8 mouse cellular contexts compared by ENCODE assay signal in genomic region chr5:124352141-124352920, GRCm38 (mm10). TPM values are rescaled to one million over a fixed set of nuclear protein-coding genes. Genes with fewer than 3 reads are reported as not detected.
DNase-seq lines count a peak whose midpoint lies in the region; ATAC-seq and TF ChIP-seq lines count a peak whose summit lies in the region.

No protein-coding gene starts in this region.

- no peaks in the 10 kb centered on the region for H3K27me3 ChIP-seq in embryonic facial prominence, embryonic 12.5 days
- H3K27me3 ChIP-seq in heart, adult 2 months (ENCODE audit: control insufficient read depth, insufficient read depth, low read length), result no peaks in the 10 kb centered on the region
- H3K27me3 ChIP-seq in limb, embryonic 14.5 days (ENCODE audit: control insufficient read depth, insufficient read depth, low read length), result no peaks in the 10 kb centered on the region
- no peaks in the 10 kb centered on the region for H3K27me3 ChIP-seq in midbrain, embryonic 16.5 days (ENCODE audit: control insufficient read depth, insufficient read depth, low read depth, low read length)

- peak; percentile 56; the same call in 1 of the 2 replicates for TF ChIP-seq POLR2A in heart, adult 2 months (IDR thresholded peaks at IDR 0.05; ENCODE audit: insufficient read depth, low read depth, low read length)
- peak; percentile 70; the same call in 1 of the 2 replicates for TF ChIP-seq POLR2A in limb, embryonic 14.5 days (IDR thresholded peaks at IDR 0.05; ENCODE audit: borderline replicate concordance, extremely low read depth, insufficient read depth, insufficient read length)

- peak overlapping the region; percentile 100 for H3K9ac ChIP-seq in embryonic facial prominence, embryonic 12.5 days
- peak overlapping the region; percentile 99 for H3K9ac ChIP-seq in heart, adult 2 months (ENCODE audit: low read depth, low read length)
- peak overlapping the region; percentile 100 for H3K9ac ChIP-seq in limb, embryonic 14.5 days (ENCODE audit: low read depth, low read length, severe bottlenecking)
- H3K9ac ChIP-seq in midbrain, embryonic 16.5 days (ENCODE audit: low read depth, low read length), result peak overlapping the region; percentile 90

- peak; percentile 77 for DNase-seq in layer of hippocampus, adult 11-12 months (ENCODE audit: low spot score)
- no peak for DNase-seq in layer of hippocampus, adult 9-10 months (ENCODE audit: low spot score)
- peak; percentile 78 to 86 for DNase-seq in heart, adult 2 months
- peak; percentile 55 for DNase-seq in kidney, adult 18-20 months
- DNase-seq in limb, embryonic 14.5 days (ENCODE audit: low spot score), result peak; percentile 88
- DNase-seq in spleen, postnatal 10 days (ENCODE audit: low spot score in 2 of 2), result peak; percentile 44 to 66

- peaks cover 23% of the 10 kb centered on the region for H3K4me1 ChIP-seq in embryonic facial prominence, embryonic 12.5 days
- peaks cover 12% of the 10 kb centered on the region for H3K4me1 ChIP-seq in heart, adult 2 months (ENCODE audit: control insufficient read depth, insufficient read depth, low read length)
- peaks cover 18% of the 10 kb centered on the region for H3K4me1 ChIP-seq in limb, embryonic 14.5 days (ENCODE audit: control insufficient read depth, insufficient read depth, low read length)
- H3K4me1 ChIP-seq in midbrain, embryonic 16.5 days (ENCODE audit: control insufficient read depth, insufficient read depth, low read length), result peaks cover 36% of the 10 kb centered on the region

- H3K27ac ChIP-seq in embryonic facial prominence, embryonic 12.5 days, result peak overlapping the region; percentile 99
- peak overlapping the region; percentile 79 for H3K27ac ChIP-seq in heart, adult 2 months
- H3K27ac ChIP-seq in limb, embryonic 14.5 days (replicated peaks; ENCODE audit: low read depth, low read length), result peak overlapping the region; percentile 98
- peak overlapping the region; percentile 94 for H3K27ac ChIP-seq in midbrain, embryonic 16.5 days (ENCODE audit: low read length)

- WGBS in embryonic facial prominence, embryonic 12.5 days, result under 1% methylated on average over 29 of the region's 30 CpGs
- under 1% methylated on average over 30 of the region's 30 CpGs for WGBS in heart, adult 2 months
- under 1% methylated on average over 25 of the region's 30 CpGs for WGBS in limb, embryonic 14.5 days
- WGBS in midbrain, embryonic 16.5 days, result 1% methylated on average over 28 of the region's 30 CpGs

- peaks cover 29% of the 10 kb centered on the region for H3K36me3 ChIP-seq in embryonic facial prominence, embryonic 12.5 days
- no peaks in the 10 kb centered on the region for H3K36me3 ChIP-seq in heart, adult 2 months (ENCODE audit: control insufficient read depth, insufficient read depth, low read length)
- H3K36me3 ChIP-seq in limb, embryonic 14.5 days (ENCODE audit: control insufficient read depth, insufficient read depth, low read length), result peaks cover 20% of the 10 kb centered on the region
- 0 out of 2 replicates have a peak, but pooled peaks cover 5% of the 10 kb centered on the region for H3K36me3 ChIP-seq in midbrain, embryonic 16.5 days (ENCODE audit: control insufficient read depth, insufficient read depth, low read length)

- peak; percentile 58 for TF ChIP-seq CTCF in heart, adult 2 months (IDR thresholded peaks at IDR 0.05)

- intact Hi-C loops in heart, adult 2 months (cut with DNase I), result loop anchor here (2.0 kb wide), 1 partner anchor 26 kb away; the partner anchor contains the start of gene Mphosph9

- H3K9me3 ChIP-seq in embryonic facial prominence, embryonic 12.5 days, result no peaks in the 10 kb centered on the region
- H3K9me3 ChIP-seq in limb, embryonic 14.5 days (ENCODE audit: control insufficient read depth, low read length), result no peaks in the 10 kb centered on the region
- H3K9me3 ChIP-seq in midbrain, embryonic 16.5 days (replicated peaks; ENCODE audit: control insufficient read depth, low read length, poor library complexity, severe bottlenecking), result no peaks in the 10 kb centered on the region

- no peak for TF ChIP-seq EP300 in heart, adult 2 months (IDR thresholded peaks at IDR 0.05; ENCODE audit: insufficient read depth, low read depth, low read length)

- H3K4me2 ChIP-seq in embryonic facial prominence, embryonic 12.5 days (replicated peaks), result peak overlapping the region; percentile 90
- H3K4me2 ChIP-seq in limb, embryonic 14.5 days (replicated peaks; ENCODE audit: low read depth, low read length, severe bottlenecking), result peak overlapping the region; percentile 93
- peak overlapping the region; percentile 86 for H3K4me2 ChIP-seq in midbrain, embryonic 16.5 days (ENCODE audit: low read length)

- peak; percentile 92 for ATAC-seq in embryonic facial prominence, embryonic 12.5 days (ENCODE audit: insufficient number of reproducible peaks, insufficient read depth, low FRiP score, low TSS enrichment)
- peak; percentile 74 for ATAC-seq in limb, embryonic 14.5 days (ENCODE audit: low FRiP score, low read depth)
- ATAC-seq in midbrain, embryonic 16.5 days, result peak; percentile 90

- peak overlapping the region; percentile 97 for H3K4me3 ChIP-seq in embryonic facial prominence, embryonic 12.5 days
- H3K4me3 ChIP-seq in heart, adult 2 months, result peak overlapping the region; percentile 67
- peak overlapping the region; percentile 96 for H3K4me3 ChIP-seq in limb, embryonic 14.5 days (replicated peaks; ENCODE audit: low read length)
- H3K4me3 ChIP-seq in midbrain, embryonic 16.5 days (ENCODE audit: low read depth, low read length), result peak overlapping the region; percentile 92

- H3K79me2 ChIP-seq in heart, adult 2 months (replicated peaks; ENCODE audit: control insufficient read depth, insufficient read depth, low read length), result no peaks in the 10 kb centered on the region; the same call in 1 of the 2 replicates

RNA-seq across cellular contexts. Expression of gene Cdk2ap1, which starts 10.6 kb away (rescaled TPM):
- 82.6 and 143 TPM in 2 replicates for polyA plus RNA-seq in embryonic facial prominence, embryonic 12.5 days (2016; fragmentation: Nextera tagmentation; extraction: Ambion mirVana)
- 100 to 1,000 TPM; 143 to 167 TPM for total RNA-seq in heart, adult 2 months (2021)
- polyA plus RNA-seq in heart, adult 2 months (2012; rRNA removed), result 117 and 173 TPM in 2 replicates
- polyA plus RNA-seq in limb, embryonic 14.5 days (2012; rRNA removed), result 379 and 405 TPM in 2 replicates
- 122 and 234 TPM in 2 replicates for polyA plus RNA-seq in limb, embryonic 14.5 days (2014; fragmentation: Nextera tagmentation; extraction: Ambion mirVana)
- polyA plus RNA-seq in midbrain, embryonic 16.5 days (2015; fragmentation: Nextera tagmentation; extraction: Ambion mirVana), result 40.4 and 53.6 TPM in 2 replicates

RNA-seq across cellular contexts. Expression of gene 2810006K23Rik, which starts 24.4 kb away (rescaled TPM):
- polyA plus RNA-seq in embryonic facial prominence, embryonic 12.5 days (2016; fragmentation: Nextera tagmentation; extraction: Ambion mirVana), result 17.2 and 18.1 TPM in 2 replicates
- 10 to 100 TPM; 11.4 to 12.0 TPM for total RNA-seq in heart, adult 2 months (2021)
- polyA plus RNA-seq in heart, adult 2 months (2012; rRNA removed), result 6.9 and 11.7 TPM in 2 replicates
- 11.8 and 12.3 TPM in 2 replicates for polyA plus RNA-seq in limb, embryonic 14.5 days (2012; rRNA removed)
- 9.7 and 10.4 TPM in 2 replicates for polyA plus RNA-seq in limb, embryonic 14.5 days (2014; fragmentation: Nextera tagmentation; extraction: Ambion mirVana)
- 10.5 and 11.1 TPM in 2 replicates for polyA plus RNA-seq in midbrain, embryonic 16.5 days (2015; fragmentation: Nextera tagmentation; extraction: Ambion mirVana)

RNA-seq across cellular contexts. Expression of gene Mphosph9, which starts 24.6 kb away (rescaled TPM):
- polyA plus RNA-seq in embryonic facial prominence, embryonic 12.5 days (2016; fragmentation: Nextera tagmentation; extraction: Ambion mirVana), result 15.3 and 17.0 TPM in 2 replicates
- total RNA-seq in heart, adult 2 months (2021), result 1 to 10 TPM; 4.4 to 5.4 TPM
- 2.8 and 4.4 TPM in 2 replicates for polyA plus RNA-seq in heart, adult 2 months (2012; rRNA removed)
- 10.2 and 11.0 TPM in 2 replicates for polyA plus RNA-seq in limb, embryonic 14.5 days (2012; rRNA removed)
- 9.5 and 12.2 TPM in 2 replicates for polyA plus RNA-seq in limb, embryonic 14.5 days (2014; fragmentation: Nextera tagmentation; extraction: Ambion mirVana)
- 9.3 and 10.8 TPM in 2 replicates for polyA plus RNA-seq in midbrain, embryonic 16.5 days (2015; fragmentation: Nextera tagmentation; extraction: Ambion mirVana)
